Mouse (Mus musculus) forelimb bud, embryonic 11.5 days (tissue): Measurements from ENCODE around the gene Vldlr.

Experiments
- DNase-seq: peaks from one replicate; pipeline ENCODE4 v3.0.0-alpha.2; 2012; ENCODE audit warnings: low read depth, low spot score

The Vldlr gene

DNA sequence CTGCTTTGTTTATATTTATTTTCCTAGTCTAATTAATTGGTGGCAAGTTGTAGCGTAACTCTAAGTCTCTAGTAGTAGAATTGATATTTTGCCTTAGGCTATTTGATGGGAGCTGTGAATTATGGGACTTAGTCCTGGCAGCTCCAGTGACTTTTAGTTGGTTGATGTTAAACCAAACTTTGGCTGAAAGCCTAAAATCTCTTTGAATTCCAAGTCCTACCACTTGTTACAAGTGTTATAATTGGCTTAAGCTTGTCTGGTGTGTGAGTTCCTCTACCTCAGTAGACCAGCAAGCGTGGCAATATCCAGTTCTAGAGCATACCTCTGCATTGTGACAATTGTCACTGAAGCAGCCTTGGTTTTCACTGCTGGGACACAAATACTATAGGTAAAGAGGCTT, 17.1 kb downstream of the Vldlr start:
- DNase-seq = no peak

DNA sequence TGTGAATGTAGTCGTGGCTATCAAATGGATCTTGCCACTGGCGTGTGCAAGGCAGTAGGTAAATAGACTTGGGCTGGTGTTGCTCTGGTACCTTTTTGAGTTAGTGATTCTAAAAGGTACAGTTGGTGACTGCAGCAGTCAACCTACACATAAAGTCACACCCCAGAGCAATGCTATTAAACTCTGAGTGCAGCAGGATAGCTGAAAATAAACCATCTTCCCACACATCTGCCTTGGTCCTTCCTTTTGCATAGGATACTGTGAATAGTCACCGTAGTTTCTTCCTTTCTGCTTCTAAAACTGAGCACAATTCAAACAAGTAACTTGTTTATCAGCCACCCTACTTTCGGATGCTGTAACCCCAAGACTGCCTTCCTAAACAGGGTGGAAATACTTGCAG, 23.6 kb downstream of the Vldlr start:
- no peak for DNase-seq

DNA sequence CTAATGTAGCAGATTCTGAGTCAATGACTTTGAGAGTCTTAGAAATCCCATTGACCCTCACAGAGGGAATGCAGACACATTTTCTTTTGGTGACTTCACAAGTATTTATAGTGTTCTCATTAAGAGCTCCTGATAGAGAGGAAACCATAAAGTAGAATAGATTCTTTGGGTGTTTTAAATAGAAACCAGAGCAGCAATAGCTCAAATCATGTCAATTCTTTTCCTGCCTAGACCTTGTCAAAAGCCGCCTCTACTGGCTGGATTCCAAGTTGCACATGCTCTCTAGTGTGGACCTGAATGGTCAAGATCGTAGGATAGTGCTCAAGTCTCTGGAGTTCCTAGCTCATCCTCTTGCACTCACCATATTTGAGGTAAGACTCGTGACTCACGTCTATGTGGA, 27.2 kb downstream of the Vldlr start:
- DNase-seq = no peak

DNA sequence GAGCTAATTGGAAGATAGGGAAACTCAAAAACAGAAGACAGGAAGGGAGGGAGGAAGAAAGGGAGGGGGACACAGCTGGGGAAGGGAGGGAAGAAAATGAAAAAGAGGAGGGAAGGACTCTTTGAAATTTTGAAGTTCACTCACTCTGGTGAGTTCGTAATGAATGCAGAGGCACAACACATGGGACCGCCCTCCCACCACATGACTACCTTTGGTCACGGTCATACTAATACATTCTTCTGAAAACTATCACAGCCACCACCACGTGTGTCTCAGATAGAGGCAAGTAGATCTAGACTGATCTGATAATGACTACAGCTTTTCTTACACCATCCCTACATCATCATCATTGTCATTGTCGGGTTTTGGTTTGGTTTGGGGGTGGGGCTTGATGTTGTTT, 38.5 kb downstream of the Vldlr start:
- no peak for DNase-seq

DNA sequence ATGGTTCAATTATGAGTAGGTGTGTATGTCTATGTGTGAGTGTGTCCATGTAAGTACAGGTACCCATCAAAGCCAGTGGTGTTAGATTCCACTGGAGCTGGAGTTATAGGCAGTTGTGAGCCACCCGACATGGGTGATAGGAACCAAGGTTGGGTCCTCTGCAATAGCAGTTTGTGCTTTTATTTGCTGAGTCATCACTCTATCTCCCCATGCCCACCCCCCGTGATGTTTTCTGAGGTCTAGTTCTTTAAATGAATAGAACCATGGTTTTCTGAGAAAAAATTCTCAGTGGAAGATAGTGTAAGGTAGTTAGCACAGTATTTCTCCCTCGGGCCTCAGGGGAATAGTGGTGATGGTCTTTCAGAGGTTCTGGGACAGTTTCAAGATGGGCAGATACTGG, 39.4 kb downstream of the Vldlr start:
- DNase-seq = no peak

DNA sequence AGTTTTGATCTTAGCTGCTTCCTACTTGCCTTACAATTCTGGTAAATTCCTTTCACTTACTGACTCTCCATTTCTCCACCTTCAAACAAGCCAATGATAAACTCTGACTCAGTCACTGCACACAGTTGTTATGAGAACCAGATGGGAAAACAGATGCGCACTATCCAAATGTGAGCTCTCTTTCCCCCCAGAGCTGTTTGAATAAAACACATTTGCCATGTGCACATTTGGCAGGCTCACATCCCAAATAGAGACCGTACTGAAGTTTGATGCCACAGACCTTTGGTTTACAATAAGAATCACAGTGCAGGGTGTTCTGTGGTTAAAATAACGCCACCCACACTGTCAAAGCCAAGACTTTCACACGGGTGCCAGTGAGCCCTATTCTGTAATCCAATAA, 43.8 kb downstream of the Vldlr start:
- peak; percentile 64 for DNase-seq

DNA sequence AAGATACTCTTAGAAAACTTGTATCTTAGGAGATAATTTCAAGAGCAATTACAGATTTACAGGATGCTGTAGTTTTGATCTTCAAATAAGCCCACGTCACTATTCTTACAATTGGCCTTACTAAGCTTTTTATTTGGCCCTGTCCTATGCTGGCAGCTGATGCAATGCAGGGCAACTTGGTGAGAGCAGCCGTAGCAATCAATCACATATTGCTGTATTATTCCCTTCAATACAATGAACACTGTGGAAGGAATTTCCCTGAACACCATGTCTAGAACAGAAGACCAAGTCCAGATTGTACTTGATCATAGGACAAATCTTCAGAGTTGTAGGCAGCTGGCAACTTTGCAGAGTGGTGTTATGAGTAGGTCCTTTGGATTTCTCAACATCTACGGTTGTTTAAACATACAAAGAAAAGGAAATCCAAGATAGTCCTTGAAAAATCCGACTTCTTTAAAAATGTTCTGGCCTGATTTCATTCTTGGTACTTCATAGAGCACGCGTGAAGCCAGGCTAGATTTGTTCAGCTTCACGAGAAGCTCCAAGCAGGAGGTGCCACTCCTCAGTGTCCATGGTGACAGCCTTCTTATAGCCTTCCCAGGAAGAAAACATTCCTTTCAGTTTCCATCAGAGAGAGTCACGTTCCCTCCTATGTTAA, 44.5 kb downstream of the Vldlr start:
- DNase-seq = no peak

DNA sequence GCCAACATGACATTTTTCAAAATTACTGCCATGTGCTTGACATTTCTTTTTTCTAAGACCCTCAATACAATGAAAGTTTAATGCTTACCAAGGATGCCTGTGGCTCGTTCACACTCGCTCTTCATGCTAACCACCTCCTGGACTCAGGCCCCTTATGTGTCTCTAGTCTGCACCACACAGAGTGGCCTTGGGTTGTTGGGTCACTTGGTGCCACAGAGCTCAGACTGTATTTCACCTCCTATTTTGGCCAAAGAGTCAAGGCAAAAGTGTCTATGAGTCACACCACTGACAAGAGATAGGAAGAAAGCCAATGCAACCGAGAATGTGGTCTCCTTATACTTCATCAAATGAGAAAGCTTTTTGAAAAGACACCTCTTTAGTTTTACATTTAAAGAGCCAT, 45.9 kb downstream of the Vldlr start:
- no peak for DNase-seq

DNA sequence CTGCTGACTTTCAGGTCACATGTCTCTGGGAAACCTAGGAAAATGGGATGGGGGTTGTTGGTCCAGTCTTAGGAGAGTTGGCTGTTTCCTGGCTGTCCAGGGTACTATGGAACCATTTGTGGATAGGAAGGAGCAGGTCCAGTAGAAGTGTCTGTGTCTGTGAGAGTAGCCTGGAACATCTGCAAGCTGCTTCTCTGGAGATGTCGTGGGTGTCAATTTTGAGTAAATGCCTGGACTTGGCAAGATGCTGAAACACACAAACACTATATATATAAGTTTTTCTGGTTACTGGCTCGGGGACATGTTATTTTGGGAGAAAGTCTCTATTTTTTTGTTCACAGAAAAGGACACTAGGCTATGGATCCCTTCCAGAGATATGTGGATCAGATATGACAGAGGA, 57.1 kb downstream of the Vldlr start:
- DNase-seq = no peak

DNA sequence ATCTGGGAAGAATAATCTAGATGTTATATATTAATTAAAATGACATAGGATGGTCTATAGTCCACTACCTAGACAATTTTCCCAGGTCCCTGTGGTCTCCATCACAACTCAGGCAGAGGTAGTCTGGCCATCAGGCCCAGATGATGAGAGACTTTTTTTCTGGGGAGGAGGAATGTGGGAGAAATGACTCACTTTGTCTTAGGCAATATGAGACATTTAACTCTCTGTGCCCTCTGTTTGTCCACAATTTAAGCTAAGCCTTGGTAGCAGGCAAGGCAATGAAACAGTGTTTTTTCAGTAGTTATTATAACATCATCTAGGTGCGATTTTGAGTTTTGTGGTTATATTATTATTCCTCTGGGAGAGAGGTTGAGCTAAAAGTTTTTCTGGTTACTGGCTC, 58.1 kb downstream of the Vldlr start:
- DNase-seq = no peak

DNA sequence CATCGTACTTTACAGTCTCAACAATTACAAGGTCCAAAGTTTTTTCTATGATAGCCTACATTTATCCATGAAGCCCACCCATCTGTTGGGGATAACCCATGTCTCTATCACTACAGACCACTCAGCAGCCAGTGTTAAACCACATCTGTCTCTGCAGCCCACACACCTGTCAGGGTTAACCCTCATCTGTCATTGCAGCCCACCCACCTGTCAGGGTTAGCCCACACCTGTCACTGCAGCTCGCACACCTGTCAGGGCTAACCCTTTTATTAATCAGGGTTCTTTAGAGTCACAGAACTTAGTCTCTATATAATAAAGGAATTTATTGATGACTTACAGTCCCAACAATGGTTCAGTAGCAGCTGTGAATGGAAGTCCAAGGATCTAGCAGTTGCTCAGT, 62.9 kb downstream of the Vldlr start:
- DNase-seq = no peak
